Mouse (Mus musculus) midbrain, embryonic 10.5 days (tissue): ENCODE data around the gene Dcaf6. TPM values are rescaled to one million over a fixed set of nuclear protein-coding genes. Genes with fewer than 3 reads are reported as not detected.

Experiments
- DNase-seq: peaks from one replicate; pipeline ENCODE4 v3.0.0-alpha.2; 2017; ENCODE audit warnings: low spot score
- H3K27ac ChIP-seq: fragments of 300-500 bp; sonication (generic); replicated peaks from 2 replicates; pipeline ENCODE4 v1.5.1; 2016; ENCODE audit warnings: mild to moderate bottlenecking
- H3K27me3 ChIP-seq: fragments of 300-500 bp; sonication (generic); 2 replicates; pipeline ENCODE4 v1.6.1; 2016; ENCODE audit warnings: low read depth, mild to moderate bottlenecking; ENCODE audit not compliant: poor library complexity, severe bottlenecking
- H3K36me3 ChIP-seq: fragments of 300-500 bp; sonication (generic); 2 replicates; pipeline ENCODE4 v1.6.1; 2016; ENCODE audit warnings: mild to moderate bottlenecking, moderate library complexity
- H3K4me1 ChIP-seq: fragments of 300-500 bp; sonication (generic); 2 replicates; pipeline ENCODE4 v1.6.1; 2016
- H3K4me3 ChIP-seq: fragments of 300-500 bp; sonication (generic); 2 replicates; pipeline ENCODE4 v1.5.1; 2016; ENCODE audit warnings: mild to moderate bottlenecking, moderate library complexity
- H3K9me3 ChIP-seq: fragments of 300-500 bp; sonication (generic); replicated peaks from 2 replicates; pipeline ENCODE4 v1.6.1; 2016; ENCODE audit warnings: mild to moderate bottlenecking
- WGBS: fragments of 180-500 bp; shearing (Covaris S2); methylation state at CpG from one replicate; pipeline ENCODE4 v1.1.7; 2016; 5-methylcytosine and 5-hydroxymethylcytosine counted together
- polyA plus RNA-seq: library from polyadenylated mRNA; unstranded; fragments of >200 nt; fragmentation: Nextera tagmentation; extraction: Ambion mirVana; gene quantifications from 2 replicates; pipeline ENCODE4 v1.2.1, GENCODE M21; 2016

Gene Dcaf6
- polyA plus RNA-seq, 1 experiment from 2014 or later = 6.3 TPM

DNA sequence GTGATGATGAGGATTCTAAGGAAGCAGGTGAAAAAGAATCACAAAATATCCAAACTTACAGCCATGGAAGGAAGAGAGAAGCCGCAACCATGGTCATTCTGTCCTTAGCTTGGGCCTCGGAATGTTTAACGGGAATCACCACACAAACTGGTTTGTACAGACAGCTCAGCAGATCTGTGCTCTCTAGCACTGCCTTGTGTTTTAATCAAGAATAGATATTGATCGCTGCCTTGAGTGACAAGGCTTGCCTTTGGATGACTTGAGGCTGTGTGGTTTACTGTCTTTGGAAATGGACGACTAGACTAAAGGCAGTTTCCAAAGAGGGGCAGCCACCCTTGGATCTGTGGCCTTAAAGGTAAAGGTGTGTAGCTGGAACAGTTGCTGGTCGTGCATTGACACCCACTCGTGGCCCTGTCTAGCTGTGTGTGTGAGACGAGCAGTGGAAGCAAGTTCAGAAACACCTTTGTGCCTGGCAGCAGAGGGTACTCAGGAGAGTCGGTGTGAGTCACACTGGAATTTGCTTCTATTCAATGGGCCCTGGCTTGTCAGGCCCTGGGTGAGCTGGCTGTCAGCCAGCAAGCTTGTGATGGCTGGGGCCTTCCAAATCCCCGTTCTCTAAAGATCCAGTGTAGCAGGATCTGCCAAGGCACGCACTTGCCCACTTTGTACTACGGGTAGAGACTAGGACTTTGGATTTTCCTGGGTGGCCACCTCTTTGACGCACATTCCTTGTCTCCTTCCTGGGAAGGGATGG, 157.6 kb downstream of the Dcaf6 start:
- Histone ChIP-seq H3K9me3 (no peaks in the 10 kb centered on the region), H3K4me3 (no peak overlapping the region), H3K4me1 (no peaks in the 10 kb centered on the region), H3K27ac (no peak overlapping the region), H3K36me3 (peaks cover 17% of the 10 kb centered on the region), H3K27me3 (no peaks in the 10 kb centered on the region)
- 89% methylated on average over 13 of the region's 13 CpGs for WGBS
- DNase-seq = no peak

DNA sequence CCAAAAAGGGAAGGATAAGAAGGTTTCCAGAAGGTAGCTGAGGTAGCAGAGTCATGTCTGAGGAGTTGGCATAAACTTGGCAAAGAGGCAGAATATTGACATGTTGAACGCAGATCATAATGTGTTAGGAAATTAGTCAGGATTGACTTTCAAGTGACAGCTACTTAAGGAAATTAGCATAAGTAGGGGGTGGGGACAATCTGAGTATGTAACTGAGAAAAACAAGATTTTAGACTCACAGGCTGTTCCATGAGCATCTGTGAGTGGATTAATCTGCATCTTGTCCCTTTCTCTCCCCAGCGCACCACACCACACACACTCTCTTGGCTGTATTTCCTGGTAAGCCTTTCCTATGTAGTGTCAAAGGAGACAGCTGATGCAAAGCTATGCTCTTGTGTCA, 158.7 kb downstream of the Dcaf6 start:
- WGBS = 92% methylated on average over 2 of the region's 2 CpGs
- Histone ChIP-seq H3K9me3 (no peaks in the 10 kb centered on the region), H3K27ac (no peak overlapping the region), H3K36me3 (peaks cover 12% of the 10 kb centered on the region), H3K4me3 (no peak overlapping the region), H3K27me3 (no peaks in the 10 kb centered on the region), H3K4me1 (no peaks in the 10 kb centered on the region)
- no peak for DNase-seq

DNA sequence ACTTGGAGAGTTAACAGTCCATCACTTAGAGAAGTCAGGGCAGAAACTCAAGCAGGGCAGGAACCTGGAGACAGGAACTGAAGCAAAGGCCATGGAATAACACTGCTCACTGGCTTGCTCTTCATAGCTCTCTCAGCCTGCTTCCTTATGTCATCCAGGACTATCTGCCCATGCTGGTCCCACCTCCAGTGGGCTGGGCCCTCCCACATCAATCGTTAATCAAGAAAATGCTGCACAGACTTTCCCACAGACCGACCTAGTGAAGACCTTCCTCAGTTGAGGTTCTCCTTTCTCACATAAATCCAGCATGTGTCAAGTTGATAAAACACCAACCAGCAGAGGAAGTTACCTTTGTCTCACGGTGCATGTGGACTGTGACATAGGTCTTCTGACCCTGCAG, 159.2 kb downstream of the Dcaf6 start:
- H3K36me3 ChIP-seq = peaks cover 12% of the 10 kb centered on the region
- H3K9me3 ChIP-seq = no peaks in the 10 kb centered on the region
- no peaks in the 10 kb centered on the region for H3K4me1 ChIP-seq
- 93% methylated on average over 3 of the region's 3 CpGs for WGBS
- H3K27me3 ChIP-seq = no peaks in the 10 kb centered on the region
- DNase-seq = no peak
- no peak overlapping the region for H3K4me3 ChIP-seq
- H3K27ac ChIP-seq = no peak overlapping the region

DNA sequence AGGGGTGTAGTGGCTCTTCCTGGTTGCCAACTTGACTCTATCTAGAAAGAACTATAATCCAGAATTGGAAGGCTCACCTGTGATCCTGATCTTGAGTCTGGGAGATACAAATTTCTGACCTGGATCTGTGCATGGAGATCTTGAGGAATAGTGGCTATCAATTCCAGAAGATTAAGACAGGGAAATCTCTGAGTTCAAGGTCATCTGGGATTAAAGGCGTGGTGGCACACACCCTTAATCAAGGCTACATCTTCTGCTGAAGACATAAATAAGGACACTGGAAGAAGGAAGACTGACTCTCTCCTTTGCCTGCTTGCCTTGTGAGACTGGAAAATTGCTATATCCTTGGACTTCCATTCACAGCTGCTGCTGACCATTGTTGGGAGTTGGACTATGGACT, 164.8 kb downstream of the Dcaf6 start, which contains the start of gene Gpr161:
Gene Gpr161 (plus strand): TSS at position 301 of the 400 bp plus-strand sequence.
- Histone ChIP-seq H3K4me1 (no peaks in the 10 kb centered on the region), H3K9me3 (no peaks in the 10 kb centered on the region), H3K27ac (no peak within 1 kb of the TSS), H3K27me3 (no peaks in the 10 kb centered on the region), H3K4me3 (no peak within 1 kb of the TSS), H3K36me3 (peaks cover 42% of the 10 kb centered on the region)
- no peak for DNase-seq
- WGBS = 90% methylated on average over 1 of the region's 1 CpGs

DNA sequence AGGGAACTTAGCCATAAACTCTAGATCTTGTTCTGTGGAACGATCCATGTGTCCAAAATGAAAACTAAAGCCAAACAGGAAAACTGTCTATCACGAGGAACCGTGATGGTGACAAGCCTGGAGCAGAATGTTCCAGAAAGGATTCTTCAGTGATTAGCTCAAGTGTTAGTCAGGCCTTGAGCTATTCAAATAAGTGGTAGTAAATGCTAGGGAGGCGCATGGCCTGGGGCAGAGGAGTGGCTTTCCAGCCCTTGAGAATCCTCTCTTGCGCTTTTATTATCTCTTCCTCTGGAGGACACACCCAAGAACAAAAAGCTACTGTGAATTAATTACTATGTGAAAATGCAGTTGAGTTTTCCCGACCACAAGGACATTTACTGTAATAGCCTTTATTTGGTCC, 168.7 kb downstream of the Dcaf6 start:
- WGBS = 95% methylated on average over 6 of the region's 6 CpGs
- Histone ChIP-seq H3K36me3 (peaks cover 48% of the 10 kb centered on the region), H3K4me1 (no peaks in the 10 kb centered on the region), H3K27ac (no peak overlapping the region), H3K4me3 (no peak overlapping the region), H3K27me3 (no peaks in the 10 kb centered on the region), H3K9me3 (no peaks in the 10 kb centered on the region)
- no peak for DNase-seq

DNA sequence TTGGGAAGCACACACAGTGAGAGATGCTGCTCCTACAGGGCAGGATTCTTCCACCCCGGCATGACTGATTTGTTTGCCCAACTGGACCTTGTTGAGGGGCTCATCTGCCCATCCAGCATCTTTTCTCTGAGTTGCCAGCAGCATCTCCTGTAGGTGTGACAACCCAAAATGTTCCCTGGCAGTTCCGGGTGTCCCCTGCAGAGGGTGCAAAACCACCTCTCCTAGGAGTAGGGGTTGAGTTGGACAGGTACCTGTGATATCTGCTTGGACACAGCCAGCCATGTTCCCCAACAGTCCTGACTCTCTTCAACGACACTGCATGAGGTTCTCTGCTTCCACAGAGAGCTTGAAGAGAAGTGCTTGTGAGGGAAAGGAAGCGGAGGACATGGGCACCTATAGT, 170.4 kb downstream of the Dcaf6 start:
- Histone ChIP-seq H3K4me1 (peaks cover 5% of the 10 kb centered on the region), H3K27me3 (no peaks in the 10 kb centered on the region), H3K36me3 (peaks cover 30% of the 10 kb centered on the region), H3K27ac (no peak overlapping the region), H3K9me3 (no peaks in the 10 kb centered on the region), H3K4me3 (no peak overlapping the region)
- no peak for DNase-seq
- WGBS = 94% methylated on average over 4 of the region's 4 CpGs

DNA sequence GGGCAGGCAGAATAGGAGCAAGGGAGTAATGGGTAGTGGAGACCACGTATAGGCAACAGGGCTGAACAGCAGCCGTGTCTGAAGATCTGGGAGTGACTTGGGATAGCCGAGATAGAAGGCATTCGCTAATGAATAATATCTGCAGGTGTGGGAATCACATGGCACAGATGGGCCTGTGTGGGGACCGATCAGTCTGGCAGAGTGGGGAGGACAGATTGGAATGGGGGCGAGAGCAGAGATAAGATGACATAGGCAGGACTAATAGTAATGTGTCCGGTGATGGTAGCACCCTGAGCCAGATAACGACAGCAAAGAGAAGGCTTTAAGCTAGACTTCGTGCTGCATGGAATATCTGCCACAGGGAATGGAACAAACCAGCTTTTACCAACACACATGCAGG, 172.1 kb downstream of the Dcaf6 start:
- peaks cover 16% of the 10 kb centered on the region for H3K36me3 ChIP-seq
- no peaks in the 10 kb centered on the region for H3K27me3 ChIP-seq
- H3K4me3 ChIP-seq = no peak overlapping the region
- DNase-seq = no peak
- 95% methylated on average over 9 of the region's 9 CpGs for WGBS
- H3K4me1 ChIP-seq = peaks cover 21% of the 10 kb centered on the region
- H3K9me3 ChIP-seq = no peaks in the 10 kb centered on the region
- H3K27ac ChIP-seq = no peak overlapping the region

DNA sequence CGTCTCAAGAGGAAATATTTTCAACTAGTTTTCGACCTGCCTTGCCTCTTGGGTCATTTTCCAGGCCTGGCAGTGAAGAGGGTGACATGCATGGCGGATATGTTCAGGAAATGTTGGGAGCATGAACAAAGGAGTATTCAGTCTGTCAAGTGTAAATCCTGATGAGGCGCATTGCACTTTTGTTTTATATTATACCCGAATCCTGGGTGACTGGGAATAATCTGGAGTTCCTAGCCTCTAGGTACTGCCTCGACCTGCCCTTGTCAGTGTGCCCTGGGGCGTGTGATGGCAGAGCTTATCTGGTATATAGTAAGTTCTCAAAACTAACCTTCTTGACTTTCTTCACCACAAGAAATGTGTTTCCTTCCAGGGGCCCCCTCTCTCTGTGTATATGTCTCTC, 176.2 kb downstream of the Dcaf6 start:
- H3K27ac ChIP-seq = no peak overlapping the region
- no peak overlapping the region for H3K4me3 ChIP-seq
- H3K4me1 ChIP-seq = peaks cover 49% of the 10 kb centered on the region
- DNase-seq = no peak
- WGBS = 85% methylated on average over 7 of the region's 7 CpGs
- no peaks in the 10 kb centered on the region for H3K9me3 ChIP-seq
- H3K27me3 ChIP-seq = no peaks in the 10 kb centered on the region
- H3K36me3 ChIP-seq = peaks cover 10% of the 10 kb centered on the region; the same call in 1 of the 2 replicates

DNA sequence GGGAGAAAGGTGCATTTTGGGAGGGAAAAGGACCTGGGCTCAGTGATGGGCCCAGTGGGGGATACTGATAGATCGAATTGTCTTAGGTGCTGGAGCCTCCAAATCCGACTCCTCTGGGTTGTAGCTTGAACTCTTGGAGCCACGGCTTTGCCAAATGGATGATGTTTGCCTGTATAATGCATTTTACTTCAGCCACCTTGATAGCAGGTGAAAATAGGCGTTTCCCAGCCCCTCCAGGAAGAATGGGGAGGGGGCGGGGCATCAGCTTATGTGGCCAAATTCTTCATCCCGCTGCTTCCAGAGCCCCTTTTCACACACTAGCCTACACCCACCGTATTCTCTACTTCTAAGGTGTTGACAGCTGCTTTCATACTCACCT, 177.3 kb downstream of the Dcaf6 start:
- peaks cover 5% of the 10 kb centered on the region; the same call in 1 of the 2 replicates for H3K36me3 ChIP-seq
- no peaks in the 10 kb centered on the region for H3K27me3 ChIP-seq
- peak overlapping the region; percentile 97; the same call in 1 of the 2 replicates for H3K27ac ChIP-seq
- H3K4me1 ChIP-seq = peaks cover 49% of the 10 kb centered on the region
- 11% methylated on average over 7 of the region's 7 CpGs for WGBS
- DNase-seq = no peak
- peak overlapping the region; percentile 84 for H3K4me3 ChIP-seq
- H3K9me3 ChIP-seq = no peaks in the 10 kb centered on the region

DNA sequence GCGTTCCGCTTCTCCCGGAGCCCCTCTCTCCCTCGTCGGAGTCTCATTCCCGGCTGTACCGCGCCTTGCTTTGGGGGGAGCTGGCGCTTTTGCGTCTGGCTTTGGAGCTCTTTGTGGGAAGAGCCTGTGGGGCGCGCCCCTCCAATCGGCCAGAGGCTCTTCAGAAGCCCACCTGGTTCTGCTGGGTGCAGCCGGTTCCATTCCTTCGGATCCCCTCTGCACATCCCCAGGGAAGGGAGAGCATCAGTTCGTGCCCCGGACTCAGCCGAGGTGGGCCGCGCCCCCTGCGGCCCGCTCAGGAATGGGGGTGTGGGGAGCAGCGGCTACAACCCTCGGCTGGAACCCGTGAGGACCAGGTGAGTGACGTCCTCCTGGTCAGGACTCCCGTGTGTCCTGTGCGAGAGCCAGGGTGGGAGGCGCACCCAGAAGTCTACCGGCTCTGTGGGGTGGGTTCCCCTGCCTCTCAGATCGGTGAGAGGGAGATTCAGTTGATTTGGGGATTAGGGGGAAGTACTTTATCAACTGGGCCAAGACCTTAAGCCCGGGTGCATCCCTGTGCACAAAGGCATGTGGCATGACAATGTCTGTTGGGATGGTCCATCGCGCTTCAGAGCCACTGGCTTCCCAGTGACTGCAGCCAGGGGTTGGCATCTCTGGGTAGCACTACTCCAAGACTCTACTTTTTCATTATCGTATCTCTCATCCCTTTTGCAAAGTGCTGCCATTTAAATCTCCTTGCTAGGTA, 177.9 kb downstream of the Dcaf6 start:
- peaks cover 49% of the 10 kb centered on the region for H3K4me1 ChIP-seq
- H3K27ac ChIP-seq = peak overlapping the region; percentile 97
- no peak for DNase-seq
- WGBS = 2% methylated on average over 35 of the region's 35 CpGs
- no peaks in the 10 kb centered on the region for H3K36me3 ChIP-seq
- H3K9me3 ChIP-seq = no peaks in the 10 kb centered on the region
- H3K27me3 ChIP-seq = no peaks in the 10 kb centered on the region
- peak overlapping the region; percentile 84 for H3K4me3 ChIP-seq

DNA sequence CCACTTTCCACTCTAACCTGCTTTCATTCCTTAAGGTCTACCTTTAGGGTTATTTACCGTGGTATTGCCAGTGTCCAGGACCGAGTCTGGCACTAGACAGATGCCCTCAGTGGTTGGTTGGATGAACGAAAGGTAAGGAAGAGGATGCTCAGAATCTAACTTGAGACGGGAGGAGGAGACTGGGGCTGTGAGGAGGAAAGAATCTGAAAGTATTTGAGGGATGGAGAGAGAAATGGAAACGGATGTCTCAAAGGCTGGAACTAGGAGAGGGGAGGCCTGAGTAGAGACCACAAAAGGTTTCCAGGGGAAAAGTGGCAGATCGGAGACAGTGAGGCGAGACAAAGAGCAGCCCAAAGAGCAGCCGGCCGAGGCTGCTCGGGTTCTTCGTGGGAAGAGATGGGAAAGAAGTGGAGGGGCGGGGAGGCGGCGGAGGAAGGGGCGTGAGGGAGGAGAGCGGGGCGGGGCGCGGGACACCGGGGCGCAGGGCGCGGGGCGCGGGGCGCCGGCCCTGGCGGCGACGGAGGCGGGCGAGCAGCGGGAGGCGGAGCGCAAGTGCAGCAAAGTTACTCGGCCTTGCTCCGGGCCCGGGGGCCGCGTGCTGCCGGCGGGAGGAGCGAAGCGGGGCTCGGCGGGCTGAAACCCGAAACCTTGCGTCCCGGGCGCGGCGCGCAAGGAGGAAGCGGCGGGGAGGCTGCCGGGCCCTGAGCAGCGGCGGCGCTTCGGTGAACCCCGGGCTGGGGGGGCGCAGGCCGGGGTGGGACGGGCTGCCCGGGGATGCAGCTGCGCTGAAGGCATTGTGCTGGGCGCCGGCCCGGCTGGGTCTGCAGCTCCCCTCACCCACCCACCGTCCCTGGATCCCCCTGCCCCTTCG, 178.7 kb downstream of the Dcaf6 start:
- under 1% methylated on average over 66 of the region's 71 CpGs for WGBS
- DNase-seq = peak; percentile 83

DNA sequence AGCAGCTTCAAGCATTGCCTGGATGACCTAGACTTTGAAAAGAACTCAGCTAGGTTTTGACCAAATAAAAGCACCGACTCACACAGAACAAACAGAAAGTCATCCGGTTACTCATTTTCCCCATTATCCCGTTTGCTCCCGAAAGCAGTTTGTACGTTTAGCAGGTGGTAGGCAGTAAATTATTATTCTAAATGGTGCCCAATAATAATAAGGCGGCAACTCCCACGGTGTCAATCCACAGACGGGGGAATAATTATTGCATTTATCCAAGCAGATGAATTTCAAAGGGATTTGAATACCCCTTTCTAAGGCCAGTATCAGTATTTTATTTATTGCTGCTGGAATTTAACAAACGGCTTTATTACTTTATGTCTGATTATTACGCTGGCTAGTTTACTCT, 179.5 kb downstream of the Dcaf6 start:
- Histone ChIP-seq H3K9me3 (no peaks in the 10 kb centered on the region), H3K4me1 (peaks cover 49% of the 10 kb centered on the region), H3K4me3 (peak overlapping the region; percentile 84), H3K27ac (peak overlapping the region; percentile 97), H3K27me3 (no peaks in the 10 kb centered on the region), H3K36me3 (no peaks in the 10 kb centered on the region)
- no peak for DNase-seq
- 67% methylated on average over 10 of the region's 10 CpGs for WGBS

More for the DNA sequence above, 178.7 kb downstream of the Dcaf6 start:
- Histone ChIP-seq H3K4me3 (peak overlapping the region; percentile 84), H3K36me3 (no peaks in the 10 kb centered on the region), H3K27me3 (no peaks in the 10 kb centered on the region), H3K4me1 (peaks cover 49% of the 10 kb centered on the region), H3K9me3 (no peaks in the 10 kb centered on the region), H3K27ac (peak overlapping the region; percentile 97)
